Mouse (Mus musculus) heart, adult 8-10 months (tissue): ENCODE measurements around the gene Syne3. TPM values are rescaled to one million over a fixed set of nuclear protein-coding genes. Genes with fewer than 3 reads are reported as not detected.

Experiments
- DNase-seq: peaks from one replicate; pipeline ENCODE4 v3.0.0; 2022; ENCODE audit warnings: low spot score
- total RNA-seq, 4 experiments: library from RNA; stranded (reverse); gene quantifications; 2 replicates each; pipeline ENCODE4 v1.2.4; 2022

The Syne3 gene
- total RNA-seq, 4 experiments from 2014 or later = 7.2 to 10.5 (median 7.7) TPM

- DNase-seq = no peak
These were observed 40.0 kb downstream of the Syne3 start for GRCm38 (mm10) chr12:104969618-104970017.

DNA sequence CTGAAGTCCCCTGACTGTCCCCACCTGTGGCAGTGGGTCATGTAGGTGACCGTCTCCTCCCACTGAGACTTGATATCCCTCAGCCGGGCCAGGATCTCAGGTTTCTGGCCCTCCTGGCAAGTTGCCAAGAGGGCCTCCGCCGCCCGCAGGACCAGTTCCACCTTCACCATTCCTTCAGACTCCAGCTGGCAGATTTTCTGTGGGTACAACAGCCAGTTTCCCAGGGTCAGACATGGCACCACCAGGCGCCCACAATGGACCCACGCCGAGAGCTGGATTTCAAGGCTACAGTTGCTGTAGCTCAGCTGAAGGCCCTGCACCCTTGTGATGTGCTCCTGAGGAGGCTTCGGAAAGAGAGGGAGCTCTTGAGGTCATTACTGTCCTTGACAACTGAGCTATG lies 40.4 kb downstream of the Syne3 start:
- no peak for DNase-seq

DNA sequence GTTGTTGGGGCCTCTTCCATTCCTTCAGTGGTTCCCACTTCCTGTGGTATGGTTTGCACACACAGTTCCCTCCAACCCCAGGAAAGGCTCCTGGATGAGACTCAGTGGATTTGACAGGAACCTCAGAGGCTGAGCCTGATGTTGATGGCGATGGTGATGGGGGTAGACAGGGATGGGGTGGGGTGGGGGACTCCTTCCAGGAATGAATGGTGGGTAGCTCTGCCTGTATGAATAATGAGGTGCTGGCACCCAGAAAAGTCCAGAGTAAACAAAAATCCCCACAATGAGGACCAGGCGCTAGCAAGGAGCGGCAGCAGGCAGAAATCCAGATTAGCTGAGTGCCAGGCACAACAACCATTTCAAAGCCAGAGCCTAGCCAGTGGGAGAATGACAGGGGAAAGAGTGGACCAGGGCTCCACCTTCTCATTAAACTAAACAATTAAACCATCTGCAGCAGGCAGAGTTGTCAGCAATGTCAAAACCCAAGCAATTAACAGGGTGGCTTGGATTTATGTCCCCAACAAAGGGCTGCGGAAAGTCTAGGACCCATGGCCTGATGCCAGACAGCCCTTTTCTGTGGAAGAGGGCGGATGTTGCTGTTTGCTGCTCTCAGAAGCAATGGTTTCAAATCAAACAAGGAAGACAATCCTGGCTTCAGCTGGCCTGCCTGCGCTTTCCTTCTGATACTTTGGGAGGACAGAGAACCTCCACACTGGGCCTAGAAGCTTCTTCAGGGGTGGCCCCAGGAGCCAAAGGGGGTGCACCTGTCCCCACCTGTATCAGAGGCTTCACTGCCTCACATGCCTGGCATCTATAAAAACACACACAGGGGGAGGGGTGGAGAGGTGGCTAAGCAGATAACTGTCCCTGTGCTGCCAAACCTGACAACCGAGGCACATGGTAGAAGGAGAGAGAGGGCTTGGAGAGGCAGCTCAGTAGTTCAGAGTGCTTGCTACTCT lies 44.4 kb downstream of the Syne3 start:
- no peak for DNase-seq

- DNase-seq = no peak
These were observed 49.2 kb downstream of the Syne3 start for GRCm38 (mm10) chr12:104960421-104960820.

GRCm38 (mm10) chr12:104959966-104960365 lies 49.6 kb downstream of the Syne3 start:
- DNase-seq = no peak

GRCm38 (mm10) chr12:104958263-104958662 lies 51.3 kb downstream of the Syne3 start:
- no peak for DNase-seq

GRCm38 (mm10) chr12:104957165-104957564 lies 52.4 kb downstream of the Syne3 start:
- no peak for DNase-seq

DNA sequence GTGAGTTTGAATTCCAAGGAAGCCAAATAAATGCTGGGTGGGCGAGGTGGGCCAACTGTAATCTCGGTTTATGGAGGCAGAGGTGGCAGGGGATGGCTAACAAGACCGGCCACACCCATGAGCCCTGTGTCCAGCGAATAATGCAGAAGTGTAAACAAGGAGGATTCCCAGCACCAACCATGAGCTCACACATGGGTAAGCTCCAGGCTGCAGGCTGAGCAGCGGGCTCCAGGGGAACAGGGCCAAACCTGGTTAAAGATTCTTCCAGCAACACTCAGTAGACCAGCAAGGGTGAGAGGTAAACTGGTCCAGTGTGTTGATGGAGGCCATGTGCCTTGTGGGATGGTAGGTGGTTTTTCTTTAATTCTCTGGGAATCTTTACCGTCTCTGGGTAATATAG lies 53.2 kb downstream of the Syne3 start:
- no peak for DNase-seq

- peak; percentile 12 for DNase-seq
These were observed 54.4 kb downstream of the Syne3 start for GRCm38 (mm10) chr12:104955003-104955800.

- peak; percentile 53 for DNase-seq
These were observed 55.7 kb downstream of the Syne3 start for GRCm38 (mm10) chr12:104953941-104954340.

- DNase-seq = peak; percentile 69
These were observed 57.2 kb downstream of the Syne3 start for GRCm38 (mm10) chr12:104952458-104952857.

DNA sequence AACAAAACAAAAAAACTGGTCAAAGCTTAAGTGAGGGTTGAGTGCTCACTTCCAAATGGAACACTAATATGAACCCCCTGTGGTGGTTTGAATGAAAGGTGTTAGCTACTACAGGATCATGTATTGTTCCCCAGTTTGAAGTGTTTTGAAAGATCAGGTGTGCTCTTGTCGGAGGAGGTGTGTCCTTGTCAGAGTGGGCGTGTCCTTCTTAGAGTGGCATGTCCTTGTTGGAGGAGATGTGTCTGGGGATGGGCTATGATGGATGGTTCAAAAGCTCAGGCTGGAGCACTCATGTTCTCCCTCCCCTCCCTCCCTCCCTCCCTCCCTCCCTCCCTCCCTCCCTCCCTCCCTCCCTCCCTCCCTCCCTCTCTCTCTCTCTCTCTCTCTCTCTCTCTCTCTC lies 61.7 kb downstream of the Syne3 start:
- no peak for DNase-seq

- no peak for DNase-seq
These were observed 63.4 kb downstream of the Syne3 start for GRCm38 (mm10) chr12:104946231-104946630.

GRCm38 (mm10) chr12:104940466-104940865 lies 69.1 kb downstream of the Syne3 start:
- DNase-seq = no peak

DNA sequence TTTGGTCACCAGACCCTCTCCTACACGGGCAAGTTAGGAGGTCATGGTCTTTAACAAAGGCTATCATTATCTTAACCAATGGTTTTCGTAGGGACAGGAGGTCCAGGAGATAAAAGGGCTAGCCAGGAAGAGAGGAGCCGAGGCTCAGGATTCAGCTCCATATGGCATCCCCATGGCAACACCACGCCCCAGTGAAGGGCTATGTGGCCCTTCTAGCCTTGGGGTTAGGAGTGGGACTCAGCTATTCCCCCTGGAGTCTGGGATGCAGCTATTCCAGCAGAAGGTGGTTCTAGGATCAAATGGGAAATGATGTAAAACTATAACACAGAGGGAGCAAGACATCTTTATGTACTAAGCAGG lies 69.6 kb downstream of the Syne3 start:
- no peak for DNase-seq

DNA sequence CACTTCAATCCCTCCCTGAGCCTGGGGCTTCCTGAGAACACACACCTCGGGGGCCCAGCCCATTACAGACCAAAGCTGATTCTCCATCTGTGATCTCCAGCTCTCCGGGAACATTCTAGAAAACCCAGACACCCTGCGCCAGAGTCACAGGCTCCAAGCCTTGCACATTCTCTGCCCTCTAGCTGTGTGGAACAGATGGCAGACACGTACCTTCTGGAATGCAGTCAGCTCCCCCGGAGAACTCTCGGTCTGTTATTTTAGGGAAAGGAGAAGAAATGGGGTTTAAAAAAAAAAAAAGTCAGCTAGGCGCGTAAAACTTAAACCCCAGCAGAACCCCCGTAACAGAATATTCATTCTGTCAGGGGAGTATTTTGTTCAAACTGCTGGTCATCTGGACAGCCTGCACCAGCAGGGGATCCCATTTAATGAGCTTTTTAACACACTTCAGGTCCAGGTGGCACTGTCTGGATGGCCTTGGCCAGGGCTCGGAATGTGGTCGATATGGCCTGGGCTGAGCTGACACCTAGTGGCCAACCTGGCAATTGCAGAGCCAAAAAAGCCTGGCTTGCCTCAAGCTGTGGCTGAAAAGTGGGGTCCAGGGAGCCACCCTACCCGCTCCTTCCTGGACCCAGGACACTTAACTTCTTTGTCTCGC lies 70.1 kb downstream of the Syne3 start:
- DNase-seq = peak; percentile 64

DNA sequence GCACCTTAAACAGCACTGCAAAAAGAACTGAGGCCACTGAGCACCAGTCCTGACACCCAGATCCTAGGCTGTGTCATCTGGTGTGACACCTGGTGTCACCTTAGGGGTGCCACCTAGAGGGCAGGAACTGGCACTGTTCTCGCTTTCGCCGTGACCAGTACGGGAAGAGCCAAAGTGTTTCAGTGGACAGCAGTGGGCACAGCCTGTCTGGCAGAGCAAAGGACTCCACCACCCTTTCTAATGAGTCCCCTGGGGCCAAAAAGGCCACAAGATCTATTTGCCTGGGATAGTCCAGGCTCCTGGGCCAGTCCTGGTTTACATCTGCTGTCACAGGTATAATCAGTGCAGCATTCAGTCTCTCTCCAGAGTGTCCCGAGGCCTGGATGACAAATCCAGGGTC lies 70.7 kb downstream of the Syne3 start:
- DNase-seq = no peak

GRCm38 (mm10) chr12:104936223-104936622 lies 73.4 kb downstream of the Syne3 start:
- DNase-seq = no peak

DNA sequence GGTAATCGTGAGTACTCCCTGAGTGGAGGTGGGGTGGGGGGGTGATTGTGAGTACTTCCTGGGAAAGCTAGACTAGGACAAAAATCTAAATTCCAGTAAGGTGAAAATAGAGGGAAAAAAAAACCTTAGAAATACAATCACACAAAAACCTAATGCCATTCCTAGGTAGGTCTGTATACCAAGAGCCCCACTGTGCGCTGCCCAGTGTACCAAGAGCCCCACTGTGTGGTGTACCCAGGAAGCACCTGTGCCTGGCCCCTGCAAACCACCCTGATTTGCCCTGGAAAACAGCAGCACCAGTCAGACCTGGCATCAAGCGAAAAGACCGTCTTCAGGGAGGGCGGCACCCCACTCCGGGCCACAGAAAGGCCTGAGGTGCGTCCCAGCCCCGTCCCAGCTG lies 74.5 kb downstream of the Syne3 start:
- DNase-seq = no peak

- no peak for DNase-seq
These were observed 75.8 kb downstream of the Syne3 start for GRCm38 (mm10) chr12:104933800-104934199.

DNA sequence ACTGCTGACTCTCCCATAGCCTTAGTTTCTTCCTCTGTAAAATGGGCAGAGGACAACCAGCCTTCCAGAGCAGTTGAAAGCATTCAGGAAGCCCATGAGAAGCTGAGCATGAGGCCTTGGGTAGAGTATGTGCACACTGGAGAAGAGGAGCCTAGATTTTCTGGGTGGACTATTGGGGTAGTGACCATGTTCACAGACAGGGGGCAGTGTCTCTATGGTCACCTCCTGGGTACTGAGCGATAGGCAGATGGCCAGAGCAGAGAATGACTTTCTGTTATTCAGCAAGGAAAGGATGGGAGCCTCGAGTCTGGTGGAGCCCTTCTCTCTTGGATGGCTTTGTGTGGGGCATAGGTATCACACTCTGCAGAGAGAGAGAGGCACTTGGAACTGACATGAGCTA lies 76.4 kb downstream of the Syne3 start:
- no peak for DNase-seq

- DNase-seq = no peak
These were observed 83.8 kb downstream of the Syne3 start for GRCm38 (mm10) chr12:104925765-104926164.
